Mouse (Mus musculus): ENCODE measurements around the gene Vmn2r79. TPM values are rescaled to one million over a fixed set of nuclear protein-coding genes. Genes with fewer than 3 reads are reported as not detected.
"Not testable (repeated sequence)": the region's sequence is repeated elsewhere in the genome, so short reads cannot be mapped to it uniquely, and the experiment has no call there.

Vmn2r79 gene
- polyA plus RNA-seq (2012; ENCODE audit: insufficient read depth, insufficient read length, missing spikeins): not detected in 2 replicates

DNA sequence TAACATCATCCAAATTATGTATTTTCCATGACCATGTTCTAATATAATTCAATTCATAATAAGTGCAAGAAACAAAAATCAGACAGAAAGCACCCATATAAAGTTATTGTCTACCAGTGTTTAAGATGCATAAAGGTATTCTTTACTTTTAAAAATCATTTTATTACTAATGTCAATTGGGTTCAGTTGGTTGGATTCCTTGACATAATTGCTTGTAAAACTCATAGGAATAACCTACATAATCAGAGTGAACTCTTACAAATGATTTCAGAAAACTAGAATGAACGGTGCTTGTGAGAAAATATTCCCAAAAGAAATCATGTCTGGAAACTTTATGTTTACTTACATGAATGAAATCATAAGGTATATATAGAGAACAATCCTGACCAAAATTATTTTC lies at the start of gene Vmn2r79:
Gene Vmn2r79 (plus strand): TSS at position 301 of the 400 bp plus-strand sequence.
- H3K4me1 ChIP-seq (ENCODE audit: control insufficient read depth, insufficient read depth, insufficient read length, low read length); H3K4me3 ChIP-seq (ENCODE audit: insufficient read depth, low read depth, low read length); H3K27ac ChIP-seq (replicated peaks; ENCODE audit: low read depth, low read length): not testable (repeated sequence)

DNA sequence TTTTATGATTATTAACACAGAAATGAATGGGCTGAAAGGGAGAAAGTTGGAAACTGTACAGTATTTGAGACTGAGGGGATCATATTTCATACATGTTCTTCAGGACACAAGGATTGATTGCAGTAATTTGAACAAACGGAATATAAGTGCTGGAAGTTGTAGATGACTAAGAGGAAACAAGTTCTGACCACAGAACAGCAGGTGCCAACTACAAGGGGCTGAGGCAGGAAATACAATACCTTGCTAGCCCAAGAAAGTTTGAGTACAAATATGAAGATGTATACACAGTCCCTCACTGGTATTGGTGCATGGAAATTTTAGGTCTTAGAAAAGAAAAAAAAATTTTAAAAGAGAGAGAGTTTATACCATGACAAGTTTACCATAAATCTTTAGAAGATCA lies 1.2 kb upstream of the Vmn2r79 start:
- H3K4me1 ChIP-seq (ENCODE audit: control insufficient read depth, insufficient read depth, insufficient read length, low read length): no peaks in the 10 kb centered on the region
- no peak overlapping the region for H3K27ac ChIP-seq (replicated peaks; ENCODE audit: low read depth, low read length)
- H3K4me3 ChIP-seq (ENCODE audit: insufficient read depth, low read depth, low read length): no peak overlapping the region

DNA sequence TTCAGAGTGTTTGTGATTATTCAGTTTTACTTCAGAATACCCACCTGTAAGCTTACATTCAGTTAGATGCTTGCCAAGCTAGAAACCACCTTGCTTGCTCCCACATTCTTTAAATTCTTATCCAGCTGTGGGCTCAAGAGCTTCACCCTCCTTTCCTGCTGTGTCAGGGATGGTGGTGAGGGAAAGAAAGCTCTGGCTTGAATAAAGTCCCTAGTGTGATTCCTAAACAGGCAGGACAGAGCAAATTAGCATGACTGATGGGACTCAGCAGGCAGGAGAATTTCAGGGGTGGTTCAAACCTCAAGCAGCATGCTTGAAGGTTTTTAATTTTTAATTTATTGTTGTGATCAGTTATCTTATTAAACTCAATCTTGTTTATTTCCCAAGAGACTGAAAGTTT lies 30.6 kb downstream of the Vmn2r79 start:
- not testable (repeated sequence) for H3K27ac ChIP-seq (replicated peaks; ENCODE audit: low read depth, low read length); H3K4me1 ChIP-seq (ENCODE audit: control insufficient read depth, insufficient read depth, insufficient read length, low read length); H3K4me3 ChIP-seq (ENCODE audit: insufficient read depth, low read depth, low read length)

GRCm38 (mm10) chr7:87063576-87063975 lies 67.7 kb downstream of the Vmn2r79 start:
- H3K27ac ChIP-seq (replicated peaks; ENCODE audit: low read depth, low read length): no peak overlapping the region
- H3K4me3 ChIP-seq (ENCODE audit: insufficient read depth, low read depth, low read length): no peak overlapping the region
- no peaks in the 10 kb centered on the region for H3K4me1 ChIP-seq (ENCODE audit: control insufficient read depth, insufficient read depth, insufficient read length, low read length)

Other genes starting within 250 kb of the Vmn2r79 start
- gene Folh1, start 220.2 kb upstream of the Vmn2r79 start, polyA plus RNA-seq (2012; ENCODE audit: insufficient read depth, insufficient read length, missing spikeins): 1.0 TPM in 1 of 2 replicates, not detected in the other
- not detected in 2 replicates for gene Vmn2r77, start 201.1 kb upstream of the Vmn2r79 start, polyA plus RNA-seq (2012; ENCODE audit: insufficient read depth, insufficient read length, missing spikeins)
- not detected in 2 replicates for gene Vmn2r78, start 81.0 kb upstream of the Vmn2r79 start, polyA plus RNA-seq (2012; ENCODE audit: insufficient read depth, insufficient read length, missing spikeins)
- gene Nox4, start 250.0 kb downstream of the Vmn2r79 start, polyA plus RNA-seq (2012; ENCODE audit: insufficient read depth, insufficient read length, missing spikeins): 0.63 and 1.7 TPM in 2 replicates

Measured in brown adipose tissue, adult 24 weeks (tissue).